Mouse (Mus musculus) embryonic facial prominence, embryonic 14.5 days (tissue): Measurements from ENCODE around the gene Mad2l2. TPM values are rescaled to one million over a fixed set of nuclear protein-coding genes. Genes with fewer than 3 reads are reported as not detected.
A peak's percentile ranks its signal among the peaks of the same experiment; 100 is the strongest.

Source experiments
- ATAC-seq: fragments of 200-750 bp; cut with Nextera tagmentation; 2 replicates; pipeline ENCODE4 v1.8.0; 2017; ENCODE audit warnings: low read depth, moderate number of reproducible peaks, moderate TSS enrichment
- DNase-seq: peaks from one replicate; pipeline ENCODE4 v3.0.0-alpha.2; 2015; ENCODE audit warnings: low spot score
- H3K27ac ChIP-seq: fragments of 300-500 bp; sonication (generic); replicated peaks from 2 replicates; pipeline ENCODE4 v1.5.1; 2014; ENCODE audit warnings: low read depth, mild to moderate bottlenecking, low read length, moderate library complexity
- H3K27me3 ChIP-seq: fragments of 300-500 bp; sonication (generic); replicated peaks from 2 replicates; pipeline ENCODE4 v1.6.1; 2014; ENCODE audit warnings: low read length; ENCODE audit not compliant: control insufficient read depth, insufficient read depth
- H3K36me3 ChIP-seq: fragments of 300-500 bp; sonication (generic); 2 replicates; pipeline ENCODE4 v1.6.1; 2014; ENCODE audit warnings: low read length, mixed read lengths; ENCODE audit not compliant: control insufficient read depth, insufficient read depth
- H3K4me1 ChIP-seq: fragments of 300-500 bp; sonication (generic); 2 replicates; pipeline ENCODE4 v1.6.1; 2014; ENCODE audit warnings: antibody characterized with exemption, low read length; ENCODE audit not compliant: control insufficient read depth, insufficient read depth
- H3K4me2 ChIP-seq: fragments of 300-500 bp; sonication (generic); 2 replicates; pipeline ENCODE4 v1.6.1; 2014; ENCODE audit warnings: low read depth, mild to moderate bottlenecking, low read length, moderate library complexity, mixed read lengths
- H3K4me3 ChIP-seq: fragments of 300-500 bp; sonication (generic); 2 replicates; pipeline ENCODE4 v1.5.1; 2014; ENCODE audit warnings: low read depth, mild to moderate bottlenecking, low read length
- H3K9ac ChIP-seq: fragments of 300-500 bp; sonication (generic); 2 replicates; pipeline ENCODE4 v1.6.1; 2014; ENCODE audit warnings: low read depth, mild to moderate bottlenecking, low read length, moderate library complexity, mixed read lengths
- H3K9me3 ChIP-seq: fragments of 300-500 bp; sonication (generic); 2 replicates; pipeline ENCODE4 v1.6.1; 2016; ENCODE audit warnings: low read length; ENCODE audit not compliant: control insufficient read depth
- WGBS: fragments of 180-500 bp; shearing (Covaris S2); extraction: QIAGEN DNeasy Blood & Tissue Kit; methylation state at CpG from one replicate; pipeline ENCODE4 v1.1.7; 2014; 5-methylcytosine and 5-hydroxymethylcytosine counted together
- polyA plus RNA-seq: library from polyadenylated mRNA; unstranded; fragments of >200 nt; fragmentation: Nextera tagmentation; extraction: Ambion mirVana; gene quantifications from 2 replicates; pipeline ENCODE4 v1.2.1, GENCODE M21; 2014

The Mad2l2 gene
- polyA plus RNA-seq, 1 experiment from 2014 or later: 51.1 TPM

DNA sequence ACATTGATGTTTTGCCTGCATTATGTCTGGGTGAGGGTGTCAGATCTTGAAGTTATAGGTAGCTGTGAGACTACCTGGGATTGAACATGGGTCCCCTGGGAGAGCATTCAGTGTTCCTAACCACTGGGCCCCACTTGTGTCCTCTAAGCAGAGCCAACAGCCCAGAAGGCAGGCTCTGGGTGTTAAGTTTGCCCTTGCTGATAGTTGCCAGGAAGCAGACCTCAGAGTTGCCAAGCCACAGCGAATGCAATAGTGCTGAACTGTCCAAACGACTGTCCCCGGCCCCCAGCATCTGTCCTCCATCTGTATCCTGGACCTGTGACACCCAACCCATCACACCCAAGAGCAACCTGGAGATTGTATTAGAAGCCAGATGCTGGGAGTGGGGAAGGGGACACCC, 31.5 kb upstream of the Mad2l2 start:
- Histone ChIP-seq H3K9me3 (no peaks in the 10 kb centered on the region), H3K4me2 (no peak overlapping the region), H3K4me1 (no peaks in the 10 kb centered on the region), H3K9ac (no peak overlapping the region), H3K36me3 (no peaks in the 10 kb centered on the region), H3K4me3 (no peak overlapping the region), H3K27ac (no peak overlapping the region), H3K27me3 (no peaks in the 10 kb centered on the region)
- ATAC-seq (no peak), DNase-seq (no peak)
- WGBS: 70% methylated on average over 3 of the region's 3 CpGs

- Histone ChIP-seq H3K4me1 (no peaks in the 10 kb centered on the region), H3K27me3 (no peaks in the 10 kb centered on the region), H3K9ac (no peak overlapping the region), H3K27ac (no peak overlapping the region), H3K9me3 (no peaks in the 10 kb centered on the region), H3K4me2 (peak overlapping the region; percentile 54), H3K36me3 (no peaks in the 10 kb centered on the region), H3K4me3 (peak overlapping the region; percentile 25)
- peak; percentile 75 for DNase-seq
- ATAC-seq: peak; percentile 92
- 19% methylated on average over 28 of the region's 29 CpGs for WGBS
These were observed 28.2 kb upstream of the Mad2l2 start for GRCm38 (mm10) chr4:148101801-148102527.

GRCm38 (mm10) chr4:148104146-148104545, 26.0 kb upstream of the Mad2l2 start:
- no peak overlapping the region for H3K4me3 ChIP-seq
- H3K36me3 ChIP-seq: no peaks in the 10 kb centered on the region
- ATAC-seq (no peak), DNase-seq (no peak)
- no peaks in the 10 kb centered on the region for H3K4me1 ChIP-seq
- H3K27me3 ChIP-seq: no peaks in the 10 kb centered on the region
- 82% methylated on average over 3 of the region's 3 CpGs for WGBS
- H3K4me2 ChIP-seq: no peak overlapping the region
- H3K27ac ChIP-seq: no peak overlapping the region
- H3K9me3 ChIP-seq: no peaks in the 10 kb centered on the region
- no peak overlapping the region for H3K9ac ChIP-seq

GRCm38 (mm10) chr4:148107621-148108291, 22.4 kb upstream of the Mad2l2 start:
- 50% methylated on average over 22 of the region's 22 CpGs for WGBS
- DNase-seq (no peak), ATAC-seq (peak; percentile 54; the same call in 1 of the 2 replicates)
- no peaks in the 10 kb centered on the region for H3K9me3 ChIP-seq
- no peaks in the 10 kb centered on the region for H3K36me3 ChIP-seq
- H3K27ac ChIP-seq: no peak overlapping the region
- no peaks in the 10 kb centered on the region for H3K27me3 ChIP-seq
- H3K9ac ChIP-seq: no peak overlapping the region
- H3K4me2 ChIP-seq: no peak overlapping the region
- H3K4me1 ChIP-seq: no peaks in the 10 kb centered on the region
- H3K4me3 ChIP-seq: no peak overlapping the region

GRCm38 (mm10) chr4:148108565-148109100, 21.6 kb upstream of the Mad2l2 start:
- no peaks in the 10 kb centered on the region for H3K4me1 ChIP-seq
- ATAC-seq (no peak), DNase-seq (no peak)
- H3K4me2 ChIP-seq: no peak overlapping the region
- H3K27me3 ChIP-seq: no peaks in the 10 kb centered on the region
- no peaks in the 10 kb centered on the region for H3K36me3 ChIP-seq
- no peak overlapping the region for H3K9ac ChIP-seq
- H3K27ac ChIP-seq: no peak overlapping the region
- 60% methylated on average over 7 of the region's 7 CpGs for WGBS
- no peak overlapping the region for H3K4me3 ChIP-seq
- H3K9me3 ChIP-seq: no peaks in the 10 kb centered on the region

DNA sequence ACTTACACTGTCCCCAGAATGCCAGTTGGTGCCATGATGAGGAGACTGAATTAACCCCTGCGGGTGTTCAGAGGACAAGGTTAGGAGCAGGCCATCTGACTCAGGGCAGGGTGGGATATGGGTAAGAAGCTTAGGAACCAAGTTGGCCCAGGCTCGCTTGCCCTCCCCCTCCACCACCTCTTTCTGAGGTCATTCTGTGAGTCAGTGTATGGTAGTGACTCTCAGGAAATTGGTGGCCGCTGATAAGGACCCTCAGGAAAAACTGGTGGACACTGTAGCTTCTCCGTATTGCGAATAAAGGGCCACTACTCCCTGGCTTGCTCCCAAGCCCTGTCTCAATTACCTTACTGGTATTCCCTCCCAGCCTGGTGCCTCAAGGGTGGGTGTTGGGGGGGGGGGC, 21.0 kb upstream of the Mad2l2 start:
- H3K4me3 ChIP-seq: no peak overlapping the region
- H3K9me3 ChIP-seq: no peaks in the 10 kb centered on the region
- H3K4me2 ChIP-seq: no peak overlapping the region
- DNase-seq (no peak), ATAC-seq (no peak)
- no peaks in the 10 kb centered on the region for H3K27me3 ChIP-seq
- 84% methylated on average over 5 of the region's 5 CpGs for WGBS
- no peak overlapping the region for H3K9ac ChIP-seq
- no peak overlapping the region for H3K27ac ChIP-seq
- H3K36me3 ChIP-seq: no peaks in the 10 kb centered on the region
- H3K4me1 ChIP-seq: no peaks in the 10 kb centered on the region

- Histone ChIP-seq H3K9ac (no peak overlapping the region), H3K4me2 (no peak overlapping the region), H3K27ac (no peak overlapping the region), H3K36me3 (no peaks in the 10 kb centered on the region), H3K27me3 (no peaks in the 10 kb centered on the region), H3K4me1 (no peaks in the 10 kb centered on the region), H3K4me3 (no peak overlapping the region), H3K9me3 (no peaks in the 10 kb centered on the region)
- no peak for DNase-seq
- WGBS: 71% methylated on average over 12 of the region's 12 CpGs
- ATAC-seq: no peak
These were observed 17.7 kb upstream of the Mad2l2 start for GRCm38 (mm10) chr4:148112519-148112918.

GRCm38 (mm10) chr4:148114758-148115391, 15.3 kb upstream of the Mad2l2 start:
- peak; percentile 86 for ATAC-seq
- 3% methylated on average over 15 of the region's 15 CpGs for WGBS
- Histone ChIP-seq H3K4me3 (no peak overlapping the region), H3K9me3 (no peaks in the 10 kb centered on the region), H3K27ac (no peak overlapping the region), H3K9ac (peak overlapping the region; percentile 43), H3K36me3 (no peaks in the 10 kb centered on the region), H3K27me3 (no peaks in the 10 kb centered on the region), H3K4me1 (no peaks in the 10 kb centered on the region), H3K4me2 (peak overlapping the region; percentile 26; the same call in 1 of the 2 replicates)
- DNase-seq: peak; percentile 81
